Mouse (Mus musculus): ENCODE data around the gene Hist1h1d.
"Not testable (repeated sequence)": the region's sequence is repeated elsewhere in the genome, so short reads cannot be mapped to it uniquely, and the experiment has no call there.

Gene Hist1h1d

GRCm38 (mm10) chr13:23591886-23592285, 38.8 kb downstream of the Hist1h1d start:
- DNase-seq (ENCODE audit: low spot score in 2 of 2): not testable (repeated sequence)

- DNase-seq (ENCODE audit: low spot score in 2 of 2): no peak
Observed at GRCm38 (mm10) chr13:23592614-23593013, 39.6 kb downstream of the Hist1h1d start.

- no peak for DNase-seq (ENCODE audit: low spot score in 2 of 2)
Observed at GRCm38 (mm10) chr13:23593051-23593770, 40.1 kb downstream of the Hist1h1d start.

GRCm38 (mm10) chr13:23595185-23595584, 42.1 kb downstream of the Hist1h1d start:
- DNase-seq (ENCODE audit: low spot score in 2 of 2): no peak

GRCm38 (mm10) chr13:23595622-23596372, 42.7 kb downstream of the Hist1h1d start:
- DNase-seq (ENCODE audit: low spot score in 2 of 2): no peak

GRCm38 (mm10) chr13:23597957-23598356, 44.9 kb downstream of the Hist1h1d start:
- peak in 1 of 2 experiments; percentile 74 for DNase-seq (ENCODE audit: low spot score in 2 of 2)

- no peak for DNase-seq (ENCODE audit: low spot score in 2 of 2)
Observed at GRCm38 (mm10) chr13:23603182-23603699, 50.2 kb downstream of the Hist1h1d start.

- no peak for DNase-seq (ENCODE audit: low spot score in 2 of 2)
Observed at GRCm38 (mm10) chr13:23604452-23604851, 51.4 kb downstream of the Hist1h1d start.

GRCm38 (mm10) chr13:23605052-23605451, 52.0 kb downstream of the Hist1h1d start:
- no peak for DNase-seq (ENCODE audit: low spot score in 2 of 2)

- no peak for DNase-seq (ENCODE audit: low spot score in 2 of 2)
Observed at GRCm38 (mm10) chr13:23609209-23609608, 56.1 kb downstream of the Hist1h1d start.

GRCm38 (mm10) chr13:23609844-23610243, 56.8 kb downstream of the Hist1h1d start:
- no peak for DNase-seq (ENCODE audit: low spot score in 2 of 2)
